Comparison of ENCODE assay signal across 7 mouse cellular contexts in the genomic region with DNA sequence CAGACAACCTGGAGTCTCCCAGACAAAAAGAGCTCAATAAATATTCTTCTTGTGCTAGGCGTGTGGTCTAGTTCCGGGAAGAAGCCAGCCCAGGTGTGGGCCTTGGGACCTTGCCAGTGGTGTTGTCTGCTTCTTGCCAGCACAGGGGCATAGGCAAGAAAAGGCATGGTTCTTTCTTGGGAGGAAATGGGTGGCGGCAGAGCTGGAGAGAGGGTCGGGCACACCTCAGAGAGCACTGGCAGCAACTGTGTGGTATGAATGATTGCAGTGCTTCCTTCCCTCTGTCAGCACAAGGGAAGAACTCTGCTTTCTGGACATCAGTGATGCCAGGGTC.
DNase-seq lines count a peak whose midpoint lies in the region; ATAC-seq and TF ChIP-seq lines count a peak whose summit lies in the region.

No protein-coding gene starts in this region.

- H3K27me3 ChIP-seq in embryonic facial prominence, embryonic 15.5 days: no peaks in the 10 kb centered on the region
- H3K27me3 ChIP-seq in hindbrain, postnatal 0 days (ENCODE audit: insufficient read depth, low read length): no peaks in the 10 kb centered on the region
- H3K27me3 ChIP-seq in neural tube, embryonic 14.5 days (ENCODE audit: control insufficient read depth, insufficient read depth, low read length): no peaks in the 10 kb centered on the region

- peaks cover 79% of the 10 kb centered on the region for H3K4me1 ChIP-seq in embryonic facial prominence, embryonic 15.5 days
- H3K4me1 ChIP-seq in hindbrain, postnatal 0 days (ENCODE audit: insufficient read depth, low read length): peaks cover 61% of the 10 kb centered on the region
- H3K4me1 ChIP-seq in neural tube, embryonic 14.5 days (ENCODE audit: control insufficient read depth, insufficient read depth, low read length): peaks cover 46% of the 10 kb centered on the region

- no peak overlapping the region for H3K4me2 ChIP-seq in embryonic facial prominence, embryonic 15.5 days (replicated peaks)
- H3K4me2 ChIP-seq in hindbrain, postnatal 0 days (ENCODE audit: low read depth, low read length): 0 out of 2 replicates have a peak overlapping the region, but pooled peaks have one; percentile 14
- peak overlapping the region; percentile 29; the same call in 1 of the 2 replicates for H3K4me2 ChIP-seq in neural tube, embryonic 14.5 days (ENCODE audit: low read depth, low read length)

- no peak for ATAC-seq in embryonic facial prominence, embryonic 15.5 days (ENCODE audit: insufficient number of reproducible peaks, low FRiP score, low TSS enrichment, low read depth)
- ATAC-seq in hindbrain, postnatal 0 days: no peak
- ATAC-seq in neural tube, embryonic 14.5 days (ENCODE audit: low read depth): 0 out of 2 replicates have a peak, but pooled peaks have one; percentile 9

- DNase-seq in layer of hippocampus, adult 2 months (ENCODE audit: low spot score in 2 of 2): no peak
- no peak for DNase-seq in layer of hippocampus, adult 11-12 months (ENCODE audit: low spot score)
- DNase-seq in hindbrain, postnatal 0 days (ENCODE audit: low spot score): no peak
- no peak for DNase-seq in layer of hippocampus, postnatal 14 days (ENCODE audit: low spot score in 2 of 2)
- no peak for DNase-seq in adipocyte (ENCODE audit: low spot score)

- no peak overlapping the region for H3K9ac ChIP-seq in embryonic facial prominence, embryonic 15.5 days
- H3K9ac ChIP-seq in hindbrain, postnatal 0 days (replicated peaks; ENCODE audit: low read length): 0 out of 2 replicates have a peak overlapping the region, but pooled peaks have one; percentile 34
- H3K9ac ChIP-seq in neural tube, embryonic 14.5 days (replicated peaks; ENCODE audit: low read depth, low read length): peak overlapping the region; percentile 39; the same call in 1 of the 2 replicates

- 24% methylated on average over 4 of the region's 4 CpGs for WGBS in embryonic facial prominence, embryonic 15.5 days
- 24% methylated on average over 4 of the region's 4 CpGs for WGBS in hindbrain, postnatal 0 days
- 13% methylated on average over 4 of the region's 4 CpGs for WGBS in neural tube, embryonic 14.5 days

- H3K4me3 ChIP-seq in layer of hippocampus, adult 2 months: no peak overlapping the region
- no peak overlapping the region for H3K4me3 ChIP-seq in embryonic facial prominence, embryonic 15.5 days (replicated peaks)
- no peak overlapping the region for H3K4me3 ChIP-seq in hindbrain, postnatal 0 days (ENCODE audit: low read length)
- 0 out of 2 replicates have a peak overlapping the region, but pooled peaks have one; percentile 8 for H3K4me3 ChIP-seq in neural tube, embryonic 14.5 days (ENCODE audit: low read depth, low read length)

- H3K27ac ChIP-seq in layer of hippocampus, adult 2 months: peak overlapping the region; percentile 94
- peak overlapping the region; percentile 66 for H3K27ac ChIP-seq in embryonic facial prominence, embryonic 15.5 days (replicated peaks)
- H3K27ac ChIP-seq in hindbrain, postnatal 0 days: peak overlapping the region; percentile 85
- peak overlapping the region; percentile 93 for H3K27ac ChIP-seq in neural tube, embryonic 14.5 days (ENCODE audit: low read depth, low read length)

- no peak for TF ChIP-seq CTCF in layer of hippocampus, adult 2 months (conservative IDR thresholded peaks at IDR 0.05)
- TF ChIP-seq CTCF in hindbrain, postnatal 0 days (IDR thresholded peaks at IDR 0.05; ENCODE audit: low read depth): no peak

- no peaks in the 10 kb centered on the region for H3K36me3 ChIP-seq in embryonic facial prominence, embryonic 15.5 days
- H3K36me3 ChIP-seq in hindbrain, postnatal 0 days (ENCODE audit: insufficient read depth, low read length): no peaks in the 10 kb centered on the region
- H3K36me3 ChIP-seq in neural tube, embryonic 14.5 days (ENCODE audit: control insufficient read depth, insufficient read depth, low read length): no peaks in the 10 kb centered on the region

- H3K9me3 ChIP-seq in embryonic facial prominence, embryonic 15.5 days (replicated peaks): no peaks in the 10 kb centered on the region
- H3K9me3 ChIP-seq in hindbrain, postnatal 0 days (ENCODE audit: low read length): no peaks in the 10 kb centered on the region
- H3K9me3 ChIP-seq in neural tube, embryonic 14.5 days (ENCODE audit: control insufficient read depth, low read length): no peaks in the 10 kb centered on the region
